Mouse (Mus musculus) heart, adult 2 months (tissue): Measurements from ENCODE around the gene Vrk1.

ENCODE experiments used
- CTCF ChIP-seq: fragments of 200-600 bp; IDR thresholded peaks from 2 replicates; pipeline ENCODE4 v1.8.1; 2022; ENCODE audit warnings: antibody characterized with exemption, mild to moderate bottlenecking, moderate library complexity
- EP300 ChIP-seq: fragments of 200-500 bp; IDR thresholded peaks from 2 replicates; pipeline ENCODE4 v1.6.1; 2011; ENCODE audit warnings: low read depth, low read length, control low read depth; ENCODE audit not compliant: insufficient read depth
- POLR2A ChIP-seq: fragments of 200-500 bp; IDR thresholded peaks from 2 replicates; pipeline ENCODE4 v1.6.1; 2011; ENCODE audit warnings: mild to moderate bottlenecking, low read depth, low read length, control low read depth; ENCODE audit not compliant: insufficient read depth

GRCm38 (mm10) chr12:106102003-106102402, 92.0 kb downstream of the Vrk1 start:
- TF ChIP-seq CTCF = peak; percentile 14; the same call in 1 of the 2 replicates
- no peak for TF ChIP-seq POLR2A
- TF ChIP-seq EP300 = no peak
